Mouse (Mus musculus) spleen, adult 2 months (tissue): ENCODE measurements around the gene Cox4i2.

Experiments
- CTCF ChIP-seq: fragments of 200-500 bp; IDR thresholded peaks from 2 replicates; pipeline ENCODE4 v1.5.1; 2011; ENCODE audit warnings: mild to moderate bottlenecking, inconsistent platforms; ENCODE audit not compliant: insufficient read depth, insufficient read length, insufficient replicate concordance; ENCODE audit errors: extremely low read depth
- POLR2A ChIP-seq: fragments of 200-500 bp; IDR thresholded peaks from 2 replicates; pipeline ENCODE4 v1.6.1; 2011; ENCODE audit warnings: low read depth, low read length, inconsistent platforms

- TF ChIP-seq CTCF (no peak), POLR2A (no peak)
Observed at GRCm38 (mm10) chr2:152729013-152729635, 24.8 kb upstream of the Cox4i2 start.
